Mouse (Mus musculus): Measurements from ENCODE around the gene Zfp318. TPM values are rescaled to one million over a fixed set of nuclear protein-coding genes. Genes with fewer than 3 reads are reported as not detected.
A peak's percentile ranks its signal among the peaks of the same experiment; 100 is the strongest.

Zfp318 gene
- polyA plus RNA-seq, 1 experiment from 2014 or later, result 5.8 TPM

DNA sequence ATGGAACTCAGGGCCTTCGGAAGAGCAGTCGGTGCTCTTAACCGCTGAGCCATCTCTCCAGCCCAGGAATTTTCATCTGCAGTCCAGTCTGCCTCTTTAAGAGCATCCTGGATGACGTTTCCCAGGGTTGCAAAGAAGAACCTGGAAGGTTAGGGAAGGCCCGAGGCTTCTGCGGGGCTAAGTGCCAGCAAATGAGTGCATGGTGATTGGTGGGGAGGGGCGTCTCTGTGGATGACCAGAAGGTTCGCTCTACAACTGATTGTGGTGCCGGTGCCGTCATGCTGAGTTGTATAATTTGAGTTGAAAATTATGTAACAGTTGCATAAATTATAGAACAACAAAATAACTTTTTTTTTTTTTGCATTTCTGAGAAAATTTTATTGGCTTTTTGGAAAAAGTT is 55.6 kb downstream of the Zfp318 start:
- Histone ChIP-seq H3K4me2 (replicated peaks; ENCODE audit: low read depth, low read length) (no peak overlapping the region), H3K4me3 (ENCODE audit: low read depth, low read length) (no peak overlapping the region), H3K36me3 (ENCODE audit: insufficient read depth, low read length) (no peaks in the 10 kb centered on the region), H3K27me3 (replicated peaks; ENCODE audit: insufficient read depth, low read length) (no peaks in the 10 kb centered on the region), H3K9me3 (ENCODE audit: low read length) (no peaks in the 10 kb centered on the region), H3K4me1 (ENCODE audit: insufficient read depth, low read depth, low read length) (no peaks in the 10 kb centered on the region), H3K27ac (ENCODE audit: low read length) (no peak overlapping the region), H3K9ac (replicated peaks; ENCODE audit: low read depth) (no peak overlapping the region)
- ATAC-seq, result no peak
- TF ChIP-seq CTCF (IDR thresholded peaks at IDR 0.05), result no peak
- no peak for TF ChIP-seq EP300 (IDR thresholded peaks at IDR 0.05)
- no peak for DNase-seq (ENCODE audit: low spot score)
- 85% methylated on average over 10 of the region's 10 CpGs for WGBS

DNA sequence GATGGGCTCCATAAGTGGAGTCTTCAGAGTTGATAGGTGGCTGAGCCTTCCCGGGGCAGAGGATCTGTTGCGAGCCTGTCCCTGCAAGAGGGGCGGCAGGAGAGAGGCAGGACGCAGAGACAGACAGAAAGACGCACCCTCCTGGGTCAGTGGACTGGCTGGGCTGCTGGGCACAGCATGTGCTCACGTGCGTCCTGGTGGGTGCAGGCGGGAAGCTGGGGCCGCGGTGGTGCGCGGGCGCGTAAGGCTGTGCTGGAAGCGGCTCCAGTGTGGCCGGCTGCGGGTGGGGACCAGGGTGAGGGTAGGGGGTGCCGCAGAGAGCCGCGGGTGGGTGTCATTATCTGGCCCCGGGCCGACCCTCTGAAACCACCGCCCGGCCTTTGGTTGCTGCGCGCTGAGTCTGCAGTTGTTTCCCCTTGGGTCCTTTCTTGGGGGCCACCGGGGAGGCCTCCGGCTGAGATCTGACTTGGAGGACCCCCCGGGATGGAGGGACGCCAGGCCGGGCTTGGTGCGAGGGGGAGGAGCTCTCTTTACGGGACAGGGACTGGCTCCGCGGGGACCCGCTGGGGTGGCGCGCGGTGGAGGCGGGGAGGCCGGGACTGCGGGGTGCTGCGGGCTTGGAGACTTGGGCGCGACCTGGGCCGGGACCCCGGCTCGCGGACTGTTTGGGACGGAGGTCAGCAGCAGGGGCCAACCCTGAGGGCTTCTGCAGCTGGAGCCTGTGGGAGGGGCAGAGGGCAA is 61.5 kb downstream of the Zfp318 start:
- Histone ChIP-seq H3K4me3 (ENCODE audit: low read depth, low read length) (peak overlapping the region; percentile 24; the same call in 1 of the 2 replicates), H3K4me1 (ENCODE audit: insufficient read depth, low read depth, low read length) (no peaks in the 10 kb centered on the region; the same call in 1 of the 2 replicates), H3K27me3 (replicated peaks; ENCODE audit: insufficient read depth, low read length) (peaks cover 3% of the 10 kb centered on the region; the same call in 1 of the 2 replicates), H3K4me2 (replicated peaks; ENCODE audit: low read depth, low read length) (peak overlapping the region; percentile 53), H3K9me3 (ENCODE audit: low read length) (no peaks in the 10 kb centered on the region), H3K27ac (ENCODE audit: low read length) (no peak overlapping the region), H3K36me3 (ENCODE audit: insufficient read depth, low read length) (no peaks in the 10 kb centered on the region), H3K9ac (replicated peaks; ENCODE audit: low read depth) (no peak overlapping the region)
- DNase-seq (ENCODE audit: low spot score) (no peak), ATAC-seq (peak; percentile 23; the same call in 1 of the 2 replicates)
- WGBS, result 3% methylated on average over 35 of the region's 50 CpGs
- TF ChIP-seq EP300 (IDR thresholded peaks at IDR 0.05), result no peak
- TF ChIP-seq CTCF (IDR thresholded peaks at IDR 0.05), result no peak

DNA sequence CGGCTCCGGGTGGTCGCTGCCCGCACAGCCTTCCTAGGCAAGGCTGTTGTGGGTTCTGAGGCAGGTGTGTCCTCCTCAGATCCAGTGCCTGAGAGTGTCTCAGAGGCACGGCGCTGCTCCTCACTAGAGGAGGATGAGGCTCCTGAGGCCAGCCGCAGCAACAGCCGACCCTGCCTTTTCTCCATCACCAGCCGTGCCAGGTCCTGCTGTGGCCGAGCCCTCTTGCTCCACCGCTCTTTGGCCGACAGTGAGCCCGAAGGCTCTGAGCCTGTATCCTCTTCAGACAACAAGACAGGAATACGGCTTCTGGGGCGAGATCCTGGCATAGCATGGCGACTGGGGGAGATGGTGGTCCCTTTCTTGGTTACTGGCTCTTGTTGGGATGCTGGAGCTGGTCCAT is 62.7 kb downstream of the Zfp318 start:
- no peak overlapping the region for H3K27ac ChIP-seq (ENCODE audit: low read length)
- DNase-seq (ENCODE audit: low spot score) (no peak), ATAC-seq (no peak)
- H3K4me1 ChIP-seq (ENCODE audit: insufficient read depth, low read depth, low read length), result no peaks in the 10 kb centered on the region; the same call in 1 of the 2 replicates
- peaks cover 3% of the 10 kb centered on the region; the same call in 1 of the 2 replicates for H3K27me3 ChIP-seq (replicated peaks; ENCODE audit: insufficient read depth, low read length)
- H3K9ac ChIP-seq (replicated peaks; ENCODE audit: low read depth), result no peak overlapping the region
- TF ChIP-seq EP300 (IDR thresholded peaks at IDR 0.05) (no peak), CTCF (IDR thresholded peaks at IDR 0.05) (no peak)
- H3K4me2 ChIP-seq (replicated peaks; ENCODE audit: low read depth, low read length), result no peak overlapping the region
- H3K9me3 ChIP-seq (ENCODE audit: low read length), result no peaks in the 10 kb centered on the region
- no peak overlapping the region for H3K4me3 ChIP-seq (ENCODE audit: low read depth, low read length)
- no peaks in the 10 kb centered on the region for H3K36me3 ChIP-seq (ENCODE audit: insufficient read depth, low read length)
- 91% methylated on average over 16 of the region's 16 CpGs for WGBS

DNA sequence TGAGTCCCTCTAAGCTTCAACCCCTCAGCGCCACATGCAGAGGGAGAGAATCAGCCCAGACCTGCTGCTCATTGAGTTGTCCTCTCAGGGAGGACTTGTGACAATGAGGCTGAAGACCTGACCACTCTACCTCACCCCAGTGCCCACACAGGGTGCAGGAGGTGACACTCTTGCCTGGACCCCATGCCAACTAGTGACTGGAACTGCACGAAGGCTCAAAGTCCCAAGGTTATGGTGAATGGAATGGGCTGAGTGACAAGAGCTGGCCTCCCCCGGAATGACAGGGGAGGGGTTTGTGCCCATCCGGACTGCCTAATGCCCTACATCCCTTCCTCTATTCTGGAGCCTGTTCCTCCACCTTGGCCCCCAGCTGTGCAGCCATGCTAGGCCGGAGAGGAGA is 69.2 kb downstream of the Zfp318 start:
- WGBS, result 46% methylated on average over 5 of the region's 5 CpGs
- H3K27me3 ChIP-seq (replicated peaks; ENCODE audit: insufficient read depth, low read length), result peaks cover 19% of the 10 kb centered on the region; the same call in 1 of the 2 replicates

DNA sequence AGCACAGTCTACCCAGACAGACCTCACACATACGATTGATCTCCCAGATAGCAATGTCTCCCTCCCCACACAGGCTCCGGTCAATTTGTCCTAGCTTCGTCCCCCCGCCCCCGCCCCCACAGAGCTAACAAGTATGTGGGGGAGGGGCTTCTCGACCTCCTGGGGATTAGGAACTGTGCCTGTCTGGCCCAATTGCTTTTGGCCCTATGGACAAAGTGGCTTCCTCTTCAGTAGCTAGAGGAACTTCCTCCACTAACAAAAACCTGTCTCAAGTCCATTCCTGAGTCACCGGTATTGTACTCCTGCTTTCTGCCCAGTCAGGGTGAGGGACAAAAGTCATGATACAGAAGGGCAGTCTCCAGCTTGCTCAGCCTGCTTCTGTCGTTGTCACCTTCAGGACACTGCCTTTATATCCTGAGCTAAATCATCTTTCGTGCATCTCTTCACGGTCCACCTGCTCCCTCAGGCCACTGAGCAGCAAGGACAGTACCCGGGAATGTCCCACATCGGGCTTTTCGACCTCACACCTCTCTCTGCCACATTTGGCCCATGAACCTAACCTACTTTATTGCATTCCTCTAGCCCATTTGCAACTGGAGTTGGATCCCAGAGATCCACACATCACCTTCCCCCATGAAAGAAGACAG is 69.9 kb downstream of the Zfp318 start:
- ATAC-seq (no peak), DNase-seq (ENCODE audit: low spot score) (no peak)
- peaks cover 7% of the 10 kb centered on the region; the same call in 1 of the 2 replicates for H3K4me1 ChIP-seq (ENCODE audit: insufficient read depth, low read depth, low read length)
- TF ChIP-seq CTCF (IDR thresholded peaks at IDR 0.05) (no peak), EP300 (IDR thresholded peaks at IDR 0.05) (no peak)
- H3K4me2 ChIP-seq (replicated peaks; ENCODE audit: low read depth, low read length), result no peak overlapping the region
- H3K36me3 ChIP-seq (ENCODE audit: insufficient read depth, low read length), result no peaks in the 10 kb centered on the region
- no peaks in the 10 kb centered on the region for H3K9me3 ChIP-seq (ENCODE audit: low read length)
- 12% methylated on average over 13 of the region's 13 CpGs for WGBS
- H3K9ac ChIP-seq (replicated peaks; ENCODE audit: low read depth), result no peak overlapping the region
- H3K27me3 ChIP-seq (replicated peaks; ENCODE audit: insufficient read depth, low read length), result peaks cover 19% of the 10 kb centered on the region; the same call in 1 of the 2 replicates
- H3K4me3 ChIP-seq (ENCODE audit: low read depth, low read length), result no peak overlapping the region
- no peak overlapping the region for H3K27ac ChIP-seq (ENCODE audit: low read length)

More for the DNA sequence above, 69.2 kb downstream of the Zfp318 start:
- Histone ChIP-seq H3K9me3 (ENCODE audit: low read length) (no peaks in the 10 kb centered on the region), H3K36me3 (ENCODE audit: insufficient read depth, low read length) (no peaks in the 10 kb centered on the region), H3K4me2 (replicated peaks; ENCODE audit: low read depth, low read length) (no peak overlapping the region), H3K4me3 (ENCODE audit: low read depth, low read length) (no peak overlapping the region), H3K27ac (ENCODE audit: low read length) (no peak overlapping the region), H3K9ac (replicated peaks; ENCODE audit: low read depth) (no peak overlapping the region), H3K4me1 (ENCODE audit: insufficient read depth, low read depth, low read length) (peaks cover 7% of the 10 kb centered on the region; the same call in 1 of the 2 replicates)
- ATAC-seq (no peak), DNase-seq (ENCODE audit: low spot score) (no peak)
- TF ChIP-seq CTCF (IDR thresholded peaks at IDR 0.05), result no peak
- no peak for TF ChIP-seq EP300 (IDR thresholded peaks at IDR 0.05)

DNA sequence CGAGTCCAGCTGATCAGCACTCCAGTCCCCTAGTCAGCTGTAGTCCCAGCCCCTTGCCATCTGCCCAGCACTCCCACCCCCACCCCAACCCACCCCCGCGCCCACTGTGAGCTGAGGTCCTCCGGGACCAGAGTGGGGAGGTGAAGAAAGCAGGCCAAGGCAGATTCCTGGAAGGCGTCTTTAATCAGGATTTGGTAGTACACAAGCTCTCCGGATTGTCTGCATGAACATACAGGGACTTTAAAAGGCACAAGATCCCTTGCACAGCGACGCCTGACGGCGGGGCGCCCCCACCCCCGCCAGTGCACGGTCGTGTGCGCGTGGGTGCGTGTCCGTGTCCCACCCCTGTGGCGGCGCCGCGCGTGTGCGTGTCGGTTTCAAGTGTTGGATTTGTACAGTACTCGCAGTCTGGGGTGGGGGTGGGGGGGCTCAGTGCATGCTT is 70.5 kb downstream of the Zfp318 start:
- ATAC-seq (no peak), DNase-seq (ENCODE audit: low spot score) (no peak)
- TF ChIP-seq CTCF (IDR thresholded peaks at IDR 0.05) (peak; percentile 44), EP300 (IDR thresholded peaks at IDR 0.05) (no peak)

More for the DNA sequence above, 70.5 kb downstream of the Zfp318 start:
- WGBS, result 0% methylated on average over 25 of the region's 26 CpGs
- no peak overlapping the region for H3K27ac ChIP-seq (ENCODE audit: low read length)
- peak overlapping the region; percentile 19; the same call in 1 of the 2 replicates for H3K4me3 ChIP-seq (ENCODE audit: low read depth, low read length)
- H3K9me3 ChIP-seq (ENCODE audit: low read length), result no peaks in the 10 kb centered on the region
- H3K9ac ChIP-seq (replicated peaks; ENCODE audit: low read depth), result no peak overlapping the region
- H3K27me3 ChIP-seq (replicated peaks; ENCODE audit: insufficient read depth, low read length), result peaks cover 25% of the 10 kb centered on the region; the same call in 1 of the 2 replicates
- peaks cover 7% of the 10 kb centered on the region; the same call in 1 of the 2 replicates for H3K4me1 ChIP-seq (ENCODE audit: insufficient read depth, low read depth, low read length)
- H3K36me3 ChIP-seq (ENCODE audit: insufficient read depth, low read length), result no peaks in the 10 kb centered on the region
- peak overlapping the region; percentile 66 for H3K4me2 ChIP-seq (replicated peaks; ENCODE audit: low read depth, low read length)

Data from lung, postnatal 0 days (tissue).